9 mouse cellular contexts compared by ENCODE assay signal in the genomic region with DNA sequence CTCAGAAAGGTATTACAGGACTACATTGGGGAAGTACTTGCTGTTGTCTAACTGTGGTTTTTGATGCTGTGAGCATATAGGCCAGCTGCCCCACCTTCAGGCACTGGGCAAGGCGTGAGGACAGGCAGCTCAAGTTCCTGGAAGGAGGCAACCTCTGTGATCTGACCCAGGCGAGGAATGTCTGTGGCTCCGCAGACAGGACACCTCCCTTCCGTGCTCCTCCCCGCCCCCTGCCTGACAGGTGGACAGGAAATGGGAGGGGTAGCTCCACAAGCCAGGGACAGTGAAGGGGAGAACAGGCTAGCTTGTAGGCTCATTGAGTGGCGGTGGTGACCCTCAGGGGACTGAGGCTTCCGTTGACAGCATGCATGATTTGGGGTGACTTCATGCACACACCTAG. TPM values are rescaled to one million over a fixed set of nuclear protein-coding genes. Genes with fewer than 3 reads are reported as not detected.
DNase-seq lines count a peak whose midpoint lies in the region; ATAC-seq and TF ChIP-seq lines count a peak whose summit lies in the region.
"Had no signal": no experiment of that assay in that cellular context is flagged by ENCODE, and none has a peak within 500 bp of the region (broad histone marks: within the 10 kb centered on the region; RNA-seq: fewer than 3 reads in every experiment).

No protein-coding gene starts in this region.

- ATAC-seq in lung, embryonic 14.5 days (ENCODE audit: insufficient read depth) = peak; percentile 6; the same call in 1 of the 2 replicates

- H3K36me3 ChIP-seq in lung, embryonic 14.5 days (ENCODE audit: insufficient read depth) = peaks cover 8% of the 10 kb centered on the region; the same call in 1 of the 2 replicates
- H3K36me3 ChIP-seq in embryonic facial prominence, embryonic 10.5 days (replicated peaks) = peaks cover 42% of the 10 kb centered on the region

- H3K4me3 ChIP-seq in lung, embryonic 14.5 days (ENCODE audit: low read depth, low read length) = no peak overlapping the region
- peak overlapping the region; percentile 6 for H3K4me3 ChIP-seq in embryonic facial prominence, embryonic 10.5 days

- H3K27me3 ChIP-seq in lung, embryonic 14.5 days (ENCODE audit: insufficient read depth, low read length) = no peaks in the 10 kb centered on the region
- H3K27me3 ChIP-seq in embryonic facial prominence, embryonic 10.5 days (replicated peaks; ENCODE audit: low read depth, poor library complexity, severe bottlenecking) = peaks cover 56% of the 10 kb centered on the region

- TF ChIP-seq CTCF in lung, embryonic 14.5 days (IDR thresholded peaks at IDR 0.05; ENCODE audit: low read depth) = no peak

- no peak overlapping the region for H3K27ac ChIP-seq in lung, embryonic 14.5 days (ENCODE audit: low read depth)
- H3K27ac ChIP-seq in embryonic facial prominence, embryonic 10.5 days (replicated peaks) = peak overlapping the region; percentile 58

- no peak overlapping the region for H3K4me2 ChIP-seq in lung, embryonic 14.5 days

- DNase-seq in adrenal gland, postnatal 36 days = peak; percentile 12 to 45
- no peak for DNase-seq in adrenal gland, adult 2 months
- DNase-seq in lung, embryonic 14.5 days = no peak
- DNase-seq in lung, postnatal 10 days = no peak
- no peak for DNase-seq in embryonic facial prominence, embryonic 10.5 days (ENCODE audit: low spot score)
- peak; percentile 33 to 36 for DNase-seq in kidney, postnatal 36 days
- DNase-seq in ovary, postnatal 10 days (ENCODE audit: low spot score) = no peak
- DNase-seq in urinary bladder, postnatal 36 days (ENCODE audit: low spot score in 2 of 2) = no peak
- DNase-seq: heart, postnatal 14 days had no signal

- no peak overlapping the region for H3K9ac ChIP-seq in lung, embryonic 14.5 days

- peaks cover 12% of the 10 kb centered on the region for H3K4me1 ChIP-seq in lung, embryonic 14.5 days (ENCODE audit: insufficient read depth)
- H3K4me1 ChIP-seq in embryonic facial prominence, embryonic 10.5 days = peaks cover 73% of the 10 kb centered on the region

- 44% methylated on average over 7 of the region's 7 CpGs for WGBS in lung, embryonic 14.5 days
- WGBS in embryonic facial prominence, embryonic 10.5 days = 27% methylated on average over 7 of the region's 7 CpGs

- H3K9me3 ChIP-seq in lung, embryonic 14.5 days (ENCODE audit: low read depth, low read length) = no peaks in the 10 kb centered on the region
- no peaks in the 10 kb centered on the region for H3K9me3 ChIP-seq in embryonic facial prominence, embryonic 10.5 days

RNA-seq across cellular contexts. Expression of a gene that starts 24.4 kb away (rescaled TPM):
- 1 to 10 TPM; 2.8 to 3.5 TPM for total RNA-seq in adrenal gland, postnatal 36 days (2021)
- 1 to 10 TPM; 2.9 to 4.6 TPM for total RNA-seq in adrenal gland, adult 2 months (2021)
- polyA plus RNA-seq in adrenal gland, adult 2 months (2012; rRNA removed) = 13.2 and 20.9 TPM in 2 replicates
- polyA plus RNA-seq in lung, embryonic 14.5 days (2014; fragmentation: Nextera tagmentation; extraction: Ambion mirVana) = 11.5 and 15.4 TPM in 2 replicates
- 19.3 and 19.8 TPM in 2 replicates for polyA plus RNA-seq in embryonic facial prominence, embryonic 10.5 days (2016; fragmentation: Nextera tagmentation; extraction: Ambion mirVana)

RNA-seq across cellular contexts. Expression of a gene that starts 32.4 kb away (rescaled TPM):
- total RNA-seq in adrenal gland, postnatal 36 days (2021) = 10 to 100 TPM; 39.3 to 40.3 TPM
- 10 to 100 TPM; 37.6 to 62.3 TPM for total RNA-seq in adrenal gland, adult 2 months (2021)
- polyA plus RNA-seq in adrenal gland, adult 2 months (2012; rRNA removed) = 70.6 and 72.3 TPM in 2 replicates
- 8.2 and 9.6 TPM in 2 replicates for polyA plus RNA-seq in lung, embryonic 14.5 days (2014; fragmentation: Nextera tagmentation; extraction: Ambion mirVana)
- 8.6 and 11.1 TPM in 2 replicates for polyA plus RNA-seq in embryonic facial prominence, embryonic 10.5 days (2016; fragmentation: Nextera tagmentation; extraction: Ambion mirVana)

RNA-seq across cellular contexts. Expression of a gene that starts 35.3 kb away (rescaled TPM):
- total RNA-seq in adrenal gland, postnatal 36 days (2021) = 10 to 100 TPM; 79.1 to 85.0 TPM
- 10 to 100 TPM; 53.0 to 90.8 TPM for total RNA-seq in adrenal gland, adult 2 months (2021)
- 198 and 290 TPM in 2 replicates for polyA plus RNA-seq in adrenal gland, adult 2 months (2012; rRNA removed)
- 111 and 129 TPM in 2 replicates for polyA plus RNA-seq in lung, embryonic 14.5 days (2014; fragmentation: Nextera tagmentation; extraction: Ambion mirVana)
- 146 and 188 TPM in 2 replicates for polyA plus RNA-seq in embryonic facial prominence, embryonic 10.5 days (2016; fragmentation: Nextera tagmentation; extraction: Ambion mirVana)

RNA-seq across cellular contexts. Expression of a gene that starts 48.8 kb away (rescaled TPM):
- 10 to 100 TPM; 39.2 to 42.6 TPM for total RNA-seq in adrenal gland, postnatal 36 days (2021)
- total RNA-seq in adrenal gland, adult 2 months (2021) = 10 to 100 TPM; 31.0 to 38.6 TPM
- 61.9 and 70.1 TPM in 2 replicates for polyA plus RNA-seq in adrenal gland, adult 2 months (2012; rRNA removed)
- polyA plus RNA-seq in lung, embryonic 14.5 days (2014; fragmentation: Nextera tagmentation; extraction: Ambion mirVana) = 87.1 and 90.3 TPM in 2 replicates
- 91.2 and 91.9 TPM in 2 replicates for polyA plus RNA-seq in embryonic facial prominence, embryonic 10.5 days (2016; fragmentation: Nextera tagmentation; extraction: Ambion mirVana)

RNA-seq across cellular contexts. Expression of a gene that starts 58.4 kb away (rescaled TPM):
- total RNA-seq in adrenal gland, postnatal 36 days (2021) = 100 to 1,000 TPM; 103 to 123 TPM
- total RNA-seq in adrenal gland, adult 2 months (2021) = 100 to 1,000 TPM; 105 to 128 TPM
- polyA plus RNA-seq in adrenal gland, adult 2 months (2012; rRNA removed) = 51.7 and 60.7 TPM in 2 replicates
- polyA plus RNA-seq in lung, embryonic 14.5 days (2014; fragmentation: Nextera tagmentation; extraction: Ambion mirVana) = 103 and 106 TPM in 2 replicates
- polyA plus RNA-seq in embryonic facial prominence, embryonic 10.5 days (2016; fragmentation: Nextera tagmentation; extraction: Ambion mirVana) = 133 and 140 TPM in 2 replicates

Comparison
In these comparisons a context has a peak if more than half of its experiments do, and no peak if none do; other contexts are left out.
1. DNase-seq: peak in adrenal gland, postnatal 36 days (2 of 2) and kidney, postnatal 36 days (2 of 2); none in adrenal gland, adult 2 months (single experiment), lung, embryonic 14.5 days (single experiment), lung, postnatal 10 days (single experiment), embryonic facial prominence, embryonic 10.5 days (single experiment), ovary, postnatal 10 days (single experiment) and urinary bladder, postnatal 36 days (0 of 2).